Mouse (Mus musculus) inflammation-experienced regulatory T-cells, adult 16 weeks (primary cell): ENCODE measurements around the gene Klhl7. TPM values are rescaled to one million over a fixed set of nuclear protein-coding genes. Genes with fewer than 3 reads are reported as not detected.

Experiments
- polyA plus RNA-seq: library from polyadenylated mRNA; unstranded; fragments of 100-300 nt; shearing (Covaris generic); gene quantifications from one replicate; pipeline ENCODE4 v1.2.1, GENCODE M21; 2017

Gene Klhl7
- polyA plus RNA-seq: 19.8 TPM

GRCm38 (mm10) chr5:24100106-24100809 is at the start of gene Klhl7:
Gene Klhl7 (plus strand): TSS chr5:24100605.

GRCm38 (mm10) chr5:24164789-24165445 is 64.5 kb downstream of the Klhl7 start, which contains the start of gene Nupl2:
Gene Nupl2 (plus strand): TSS chr5:24164963.

Other genes with a start within 250 kb of the Klhl7 start
- 19.5 TPM for gene Fam126a, start 69.9 kb upstream of the Klhl7 start, polyA plus RNA-seq
- 13.6 TPM for gene Nupl2, start 64.4 kb downstream of the Klhl7 start, polyA plus RNA-seq